Mouse (Mus musculus): ENCODE measurements around the gene Ssxb9.
"Not testable (repeated sequence)": the region's sequence is repeated elsewhere in the genome, so short reads cannot be mapped to it uniquely, and the experiment has no call there.

The Ssxb9 gene

GRCm38 (mm10) chrX:8366678-8367077 is at the start of gene Ssxb9:
TSS of gene Ssxb9 (plus strand) at chrX:8366978.
- in situ Hi-C loops (cut with MseI, MboI) = not testable (repeated sequence)

- in situ Hi-C loops (cut with MseI, MboI) = no loop called here
Measured at GRCm38 (mm10) chrX:8327124-8327523, 39.7 kb upstream of the Ssxb9 start, which contains the start of gene Ssxb10. TSS of gene Ssxb10 (plus strand) at chrX:8327424.

GRCm38 (mm10) chrX:8413005-8413404 is 46.2 kb downstream of the Ssxb9 start, which contains the start of gene Ssxb1:
TSS of gene Ssxb1 (plus strand) at chrX:8413305.
- in situ Hi-C loops (cut with MseI, MboI) = not testable (repeated sequence)
